In genomic region chr15:95858876-95859655, GRCm38 (mm10) we compare ENCODE assay signal across 28 mouse cellular contexts.
DNase-seq lines count a peak whose midpoint lies in the region; ATAC-seq lines count a peak whose summit lies in the region.
"Had no signal": no experiment of that assay in that cellular context is flagged by ENCODE, and none has a peak within 500 bp of the region (broad histone marks: within the 10 kb centered on the region; RNA-seq: fewer than 3 reads in every experiment).

No protein-coding gene starts in this region.

- H3K4me1 ChIP-seq in heart, embryonic 10.5 days, result peaks cover 20% of the 10 kb centered on the region
- peaks cover 9% of the 10 kb centered on the region; the same call in 1 of the 2 replicates for H3K4me1 ChIP-seq in stomach, embryonic 15.5 days
- peaks cover 20% of the 10 kb centered on the region for H3K4me1 ChIP-seq in limb, embryonic 10.5 days
- H3K4me1 ChIP-seq: forebrain, embryonic 15.5 days had no signal

- no peaks in the 10 kb centered on the region; the same call in 1 of the 2 replicates for H3K9me3 ChIP-seq in heart, embryonic 10.5 days
- H3K9me3 ChIP-seq in stomach, embryonic 15.5 days, result no peaks in the 10 kb centered on the region
- H3K9me3 ChIP-seq in limb, embryonic 10.5 days (replicated peaks), result no peaks in the 10 kb centered on the region
- H3K9me3 ChIP-seq: embryonic facial prominence, embryonic 12.5 days; forebrain, embryonic 15.5 days; heart, embryonic 15.5 days; hindbrain, embryonic 13.5 days; limb, embryonic 12.5 days; midbrain, embryonic 12.5 days; neural tube, embryonic 13.5 days had no signal

- H3K36me3 ChIP-seq in heart, embryonic 10.5 days, result peaks cover 7% of the 10 kb centered on the region; the same call in 1 of the 2 replicates
- no peaks in the 10 kb centered on the region for H3K36me3 ChIP-seq in stomach, embryonic 15.5 days
- H3K36me3 ChIP-seq in limb, embryonic 10.5 days, result no peaks in the 10 kb centered on the region
- H3K36me3 ChIP-seq: embryonic facial prominence, embryonic 12.5 days; forebrain, embryonic 15.5 days; heart, embryonic 15.5 days; hindbrain, embryonic 13.5 days; limb, embryonic 12.5 days; midbrain, embryonic 12.5 days; neural tube, embryonic 13.5 days had no signal

- DNase-seq in heart, embryonic 10.5 days (ENCODE audit: low spot score), result peak; percentile 57
- DNase-seq in heart, postnatal 36 days, result no peak
- peak; percentile 32 for DNase-seq in urinary bladder, postnatal 14 days (ENCODE audit: low spot score)
- no peak for DNase-seq in urinary bladder, postnatal 25 days (ENCODE audit: low spot score)
- DNase-seq in thymus, postnatal 14 days, result no peak
- DNase-seq in limb, embryonic 10.5 days (ENCODE audit: low spot score), result no peak
- DNase-seq: adrenal gland, postnatal 14 days; cerebellum, adult 11-12 months; cerebellum, adult 9-11 months; embryo, embryonic 11 days; heart, postnatal 4 days; kidney, adult 2 months; lung, adult 2 months; lung, postnatal 10 days; right cerebral cortex, postnatal 4 days; thymus, postnatal 25 days had no signal

- 0 out of 2 replicates have a peak, but pooled peaks have one; percentile 24 for ATAC-seq in stomach, embryonic 15.5 days (ENCODE audit: insufficient read depth, low FRiP score, low read depth)
- ATAC-seq: forebrain, embryonic 15.5 days; Patski had no signal

- intact Hi-C loops in heart, postnatal 36 days (cut with DNase I), result no loop called here

- no peaks in the 10 kb centered on the region for H3K27me3 ChIP-seq in heart, embryonic 10.5 days (ENCODE audit: insufficient read depth, poor library complexity, severe bottlenecking)
- no peaks in the 10 kb centered on the region for H3K27me3 ChIP-seq in stomach, embryonic 15.5 days (replicated peaks)
- H3K27me3 ChIP-seq in limb, embryonic 10.5 days (ENCODE audit: low read depth, poor library complexity, severe bottlenecking), result no peaks in the 10 kb centered on the region
- H3K27me3 ChIP-seq: embryonic facial prominence, embryonic 12.5 days; forebrain, embryonic 15.5 days; heart, embryonic 15.5 days; hindbrain, embryonic 13.5 days; limb, embryonic 12.5 days; midbrain, embryonic 12.5 days; neural tube, embryonic 13.5 days; Patski had no signal

- no peak overlapping the region for H3K4me2 ChIP-seq in stomach, embryonic 15.5 days
- H3K4me2 ChIP-seq: embryonic facial prominence, embryonic 12.5 days; forebrain, embryonic 15.5 days; heart, embryonic 15.5 days; hindbrain, embryonic 13.5 days; limb, embryonic 12.5 days; midbrain, embryonic 12.5 days; neural tube, embryonic 13.5 days had no signal

- H3K27ac ChIP-seq in heart, embryonic 10.5 days, result no peak overlapping the region
- no peak overlapping the region for H3K27ac ChIP-seq in stomach, embryonic 15.5 days
- no peak overlapping the region for H3K27ac ChIP-seq in limb, embryonic 10.5 days
- H3K27ac ChIP-seq: embryonic facial prominence, embryonic 12.5 days; forebrain, embryonic 15.5 days; heart, embryonic 15.5 days; hindbrain, embryonic 13.5 days; kidney, postnatal 0 days; limb, embryonic 12.5 days; liver, embryonic 14.5 days; macrophage; midbrain, embryonic 12.5 days; neural tube, embryonic 13.5 days had no signal

- WGBS in heart, embryonic 10.5 days, result 83% methylated on average over 9 of the region's 9 CpGs
- WGBS in stomach, embryonic 15.5 days, result 80% methylated on average over 9 of the region's 9 CpGs
- 84% methylated on average over 9 of the region's 9 CpGs for WGBS in limb, embryonic 10.5 days

- H3K9ac ChIP-seq in stomach, embryonic 15.5 days, result no peak overlapping the region
- H3K9ac ChIP-seq: embryonic facial prominence, embryonic 12.5 days; forebrain, embryonic 15.5 days; heart, embryonic 15.5 days; hindbrain, embryonic 13.5 days; limb, embryonic 12.5 days; liver, embryonic 14.5 days; midbrain, embryonic 12.5 days; neural tube, embryonic 13.5 days had no signal

- no peak overlapping the region for H3K4me3 ChIP-seq in heart, embryonic 10.5 days
- H3K4me3 ChIP-seq in stomach, embryonic 15.5 days (replicated peaks), result no peak overlapping the region
- no peak overlapping the region for H3K4me3 ChIP-seq in limb, embryonic 10.5 days
- H3K4me3 ChIP-seq: embryonic facial prominence, embryonic 12.5 days; forebrain, embryonic 15.5 days; heart, embryonic 15.5 days; hindbrain, embryonic 13.5 days; limb, embryonic 12.5 days; midbrain, embryonic 12.5 days; neural tube, embryonic 13.5 days had no signal

Comparison
In these comparisons a context has a peak if more than half of its experiments do, and no peak if none do; other contexts are left out.
1. DNase-seq: peak in heart, embryonic 10.5 days (single experiment) and urinary bladder, postnatal 14 days (single experiment); none in heart, postnatal 36 days (0 of 2), urinary bladder, postnatal 25 days (single experiment), thymus, postnatal 14 days (single experiment) and limb, embryonic 10.5 days (single experiment).